Mouse (Mus musculus) duodenum, adult 2 months (tissue): ENCODE measurements around the gene Steap1. TPM values are rescaled to one million over a fixed set of nuclear protein-coding genes. Genes with fewer than 3 reads are reported as not detected.

Experiments used
- polyA plus RNA-seq: library from polyadenylated mRNA; depleted of rRNA; stranded (reverse); fragments of >200 nt; gene quantifications from 2 replicates; pipeline ENCODE4 v1.2.3, GENCODE M21; 2012; ENCODE audit warnings: low replicate concordance; rRNA removed

The Steap1 gene
- 0.11 and 0.85 TPM in 2 replicates for polyA plus RNA-seq

GRCm38 (mm10) chr5:5748866-5749682 is at the start of gene Steap1:
Gene Steap1 (minus strand): TSS chr5:5749326.

GRCm38 (mm10) chr5:5693956-5694653 is 55.0 kb downstream of the Steap1 start, which contains the start of gene Steap2:
Gene Steap2 (minus strand): TSS chr5:5694578.

Other genes starting within 250 kb of the Steap1 start
- gene Cldn12, start 234.4 kb downstream of the Steap1 start, polyA plus RNA-seq = 10.1 and 14.1 TPM in 2 replicates
- 0.12 and 0.90 TPM in 2 replicates for gene Gtpbp10, start 189.8 kb downstream of the Steap1 start, polyA plus RNA-seq
- 0.37 TPM in 1 of 2 replicates, not detected in the other for gene Gm8773, start 175.5 kb downstream of the Steap1 start, polyA plus RNA-seq
- gene Cfap69, start 85.1 kb downstream of the Steap1 start, polyA plus RNA-seq = 0.26 and 0.64 TPM in 2 replicates
- 0.98 and 3.6 TPM in 2 replicates for gene Steap2, start 54.7 kb downstream of the Steap1 start, polyA plus RNA-seq